Mouse (Mus musculus) ES-E14 (cell line): ENCODE measurements around the gene Il34.

ENCODE experiments used
- CHD2 ChIP-seq: IDR thresholded peaks from 2 replicates; pipeline ENCODE4 v1.6.1; 2014; ENCODE audit warnings: mild to moderate bottlenecking, low read depth, low read length, inconsistent platforms
- HCFC1 ChIP-seq: IDR thresholded peaks from 2 replicates; pipeline ENCODE4 v1.6.1; 2012; ENCODE audit warnings: low read length, inconsistent platforms, borderline replicate concordance; ENCODE audit not compliant: insufficient read depth
- MAFK ChIP-seq: IDR thresholded peaks from 2 replicates; pipeline ENCODE4 v1.6.1; 2014; ENCODE audit warnings: mild to moderate bottlenecking, low read depth, low read length, inconsistent platforms; ENCODE audit not compliant: insufficient read depth
- ZC3H11A ChIP-seq: IDR thresholded peaks from 2 replicates; pipeline ENCODE4 v1.6.1; 2012; ENCODE audit warnings: low read depth, mild to moderate bottlenecking, inconsistent platforms, low read length, borderline replicate concordance
- ZNF384 ChIP-seq: IDR thresholded peaks from 2 replicates; pipeline ENCODE4 v1.6.1; 2012; ENCODE audit warnings: low read depth, low read length, inconsistent platforms

DNA sequence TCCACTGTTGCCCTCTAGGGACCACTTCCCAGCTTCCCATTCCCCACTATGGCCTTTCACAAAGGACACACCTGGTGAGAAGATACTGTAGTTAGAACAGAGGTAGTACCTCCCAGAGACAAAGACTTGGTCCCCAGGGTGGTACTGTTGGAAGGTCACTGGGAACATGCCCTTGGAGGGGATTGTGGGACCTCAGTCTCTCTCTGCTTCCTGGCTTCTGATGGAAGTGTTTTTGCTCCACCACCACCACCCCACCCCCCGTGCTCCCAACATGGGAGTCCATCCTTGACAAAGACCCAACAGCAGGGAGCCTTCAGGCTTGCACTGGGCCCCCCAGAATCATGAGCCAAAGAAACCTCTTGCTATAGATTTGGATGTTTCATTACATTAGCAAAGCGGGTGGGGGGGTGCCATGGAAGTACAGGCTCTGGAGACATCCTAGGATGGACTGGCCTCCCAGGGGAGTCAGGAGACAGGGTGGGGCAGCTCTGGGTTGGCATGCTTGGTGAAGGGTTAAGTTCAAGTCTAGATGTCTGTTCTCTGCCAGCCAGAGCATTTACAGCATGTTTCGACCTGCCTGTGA is 99.3 kb downstream of the Il34 start:
- TF ChIP-seq ZNF384 = no peak
- TF ChIP-seq HCFC1 = no peak
- no peak for TF ChIP-seq ZC3H11A
- no peak for TF ChIP-seq CHD2
- TF ChIP-seq MAFK = no peak
